Mouse (Mus musculus): ENCODE measurements at regions not wholly inside any gene's neighbourhood (a gene's known extent, or its start where the extent isn't known, plus 50 kb on each side); places are given as distances from the start of the nearest gene placed in this dataset.

DNA sequence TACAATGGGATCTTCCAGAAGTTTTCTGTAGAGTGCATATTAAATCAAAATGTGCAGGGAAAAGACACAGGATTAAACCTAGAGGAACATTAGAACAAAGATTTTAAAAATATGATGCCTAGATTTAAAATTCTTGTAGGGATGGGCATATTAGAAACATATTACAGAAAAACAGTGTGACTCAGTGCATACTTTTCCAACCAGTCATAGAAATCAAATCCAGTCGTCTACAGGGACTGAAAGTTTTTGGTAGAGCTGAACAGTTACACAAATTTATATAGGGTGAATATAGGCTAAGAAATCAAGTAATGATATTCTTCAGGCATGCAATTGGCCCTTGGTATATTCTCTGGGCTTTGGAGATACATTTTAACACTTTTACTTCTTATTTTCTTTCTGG lies 845.3 kb upstream of the Rgs18 start:
- no peak for DNase-seq

- DNase-seq: no peak
These were observed 839.1 kb upstream of the Rgs18 start for GRCm38 (mm10) chr1:145614326-145614725.

GRCm38 (mm10) chr1:145596983-145597382 lies 821.7 kb upstream of the Rgs18 start:
- no peak for DNase-seq

GRCm38 (mm10) chr1:145579460-145579859 lies 804.2 kb upstream of the Rgs18 start:
- DNase-seq: no peak

DNA sequence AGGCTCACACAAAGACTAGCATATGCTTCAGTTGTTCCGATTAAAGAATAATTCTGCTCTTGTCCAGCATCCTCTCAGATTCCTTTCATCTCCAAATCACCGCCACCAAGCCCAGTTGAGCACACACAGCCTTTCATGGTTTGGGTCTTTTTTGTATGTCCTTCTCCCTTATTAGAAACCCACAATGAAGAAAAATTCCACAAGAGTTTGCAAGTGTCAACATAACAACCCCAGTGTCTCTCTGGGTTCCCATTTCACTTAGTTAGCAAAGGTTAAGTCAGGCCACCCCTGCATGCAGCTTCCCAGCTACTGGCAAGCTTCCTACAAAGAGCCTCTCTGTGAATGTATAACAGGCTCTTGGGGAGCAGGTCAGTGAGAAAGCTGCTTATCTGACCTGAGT lies 794.8 kb upstream of the Rgs18 start:
- peak; percentile 32 for DNase-seq

DNA sequence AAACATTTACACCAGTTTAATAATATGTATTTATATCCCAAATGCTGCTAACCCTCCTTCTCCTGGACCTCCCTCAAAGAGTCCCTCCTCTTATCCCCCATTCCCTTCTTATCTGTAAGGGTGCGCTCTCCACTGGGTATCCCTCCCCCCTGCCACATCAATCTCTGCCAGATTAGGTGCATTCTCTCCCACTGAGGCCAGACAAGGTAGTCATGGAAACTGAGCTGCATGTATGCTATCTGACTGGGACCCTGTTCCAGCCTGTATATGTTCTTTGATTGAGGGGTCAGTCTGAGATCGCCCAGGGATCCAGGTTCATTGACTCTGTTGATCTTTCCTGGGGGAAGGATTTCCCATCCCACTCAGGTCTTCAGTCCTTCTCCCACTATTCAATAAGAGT lies 786.1 kb upstream of the Rgs18 start:
- peak; percentile 1 for DNase-seq

All from embryo, embryonic 11 days (tissue).